Mouse (Mus musculus) G1E-ER4 (cell line): ENCODE data around the gene Rptor. TPM values are rescaled to one million over a fixed set of nuclear protein-coding genes. Genes with fewer than 3 reads are reported as not detected.

ENCODE experiments used
- GATA1 ChIP-seq: IDR thresholded peaks from one replicate; pipeline ENCODE4 v1.8.0; 2012; ENCODE audit warnings: low read length, inconsistent platforms
- polyA plus RNA-seq: library from polyadenylated mRNA; stranded (reverse); fragments of >175 nt; gene quantifications from 2 replicates; pipeline ENCODE4 v1.2.3, GENCODE M21; 2012

Rptor gene
- polyA plus RNA-seq, 1 experiment, result 69.4 TPM

DNA sequence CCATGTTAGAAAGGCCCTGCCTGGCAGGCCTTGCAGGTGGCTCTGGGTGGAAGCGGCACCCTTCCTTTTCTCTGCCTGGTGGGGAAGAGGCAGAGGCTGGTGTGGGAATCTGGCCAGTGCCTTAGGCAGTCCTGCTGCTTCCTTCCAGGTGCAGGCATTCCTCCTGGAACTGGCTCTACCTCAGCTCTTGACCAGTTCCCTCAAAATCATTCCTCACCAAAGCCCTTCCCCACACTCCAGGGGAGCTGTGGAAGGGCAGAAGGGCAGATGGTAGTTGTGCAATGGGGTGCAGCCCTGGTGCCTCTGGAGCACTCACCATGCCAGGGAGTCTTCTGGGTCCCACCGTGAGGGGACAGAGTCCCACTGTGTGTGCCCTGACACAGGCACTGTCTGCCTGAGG, 333.8 kb downstream of the Rptor start:
- no peak for TF ChIP-seq GATA1

DNA sequence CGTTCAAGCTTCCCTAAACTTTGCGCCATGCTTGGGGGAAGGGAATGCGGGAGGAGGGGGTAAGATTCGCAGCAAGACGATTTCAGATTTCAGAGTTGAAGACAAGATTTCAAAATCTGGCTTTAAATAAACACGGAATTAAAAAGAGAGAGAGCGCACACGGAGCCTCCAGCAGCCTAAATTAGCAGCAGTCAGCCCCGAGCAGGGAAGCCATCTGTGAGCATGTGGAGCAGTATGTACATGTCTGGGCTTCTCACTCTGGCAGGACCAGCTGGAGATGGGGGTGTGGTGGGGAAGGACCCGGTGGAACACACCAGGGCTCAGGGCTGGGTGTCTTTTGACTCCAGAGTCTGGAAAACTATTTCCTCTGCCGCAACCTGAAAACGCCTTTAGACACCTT, 334.5 kb downstream of the Rptor start:
- TF ChIP-seq GATA1, result no peak

DNA sequence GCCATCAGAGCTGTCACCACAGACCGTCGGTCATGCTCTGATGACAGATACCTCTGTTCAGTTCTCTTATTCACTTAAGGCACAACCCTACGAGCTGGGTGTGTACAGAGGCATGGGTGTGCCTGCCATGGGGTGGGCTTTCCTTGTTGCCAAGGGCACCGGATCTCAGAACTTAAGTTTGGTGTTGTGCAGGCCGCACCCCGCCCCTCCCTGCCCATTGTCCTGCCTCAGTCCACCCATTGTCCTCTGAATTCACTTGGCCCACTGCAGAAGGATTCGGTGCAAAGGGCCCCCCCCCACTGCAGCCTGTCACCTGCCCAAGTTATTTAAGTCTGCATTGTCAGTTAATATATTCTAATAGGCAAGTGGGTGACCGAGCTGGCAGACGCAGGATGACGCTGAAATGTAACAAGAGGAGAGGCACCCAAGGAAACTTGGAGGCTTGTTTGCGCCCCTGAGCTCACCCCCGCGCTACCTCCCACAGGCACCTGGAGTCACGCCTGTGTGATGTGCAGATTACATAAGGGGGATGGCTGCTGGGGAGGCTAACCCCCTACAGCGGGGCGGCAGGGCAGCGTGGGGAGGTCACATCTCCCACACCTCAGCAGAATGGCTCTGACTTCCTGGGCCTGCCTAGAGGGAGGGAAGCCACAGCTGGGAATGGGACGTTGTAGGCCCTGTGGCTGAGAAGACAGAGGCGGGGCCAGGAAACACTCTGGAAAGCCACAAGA, 335.2 kb downstream of the Rptor start:
- TF ChIP-seq GATA1, result no peak

DNA sequence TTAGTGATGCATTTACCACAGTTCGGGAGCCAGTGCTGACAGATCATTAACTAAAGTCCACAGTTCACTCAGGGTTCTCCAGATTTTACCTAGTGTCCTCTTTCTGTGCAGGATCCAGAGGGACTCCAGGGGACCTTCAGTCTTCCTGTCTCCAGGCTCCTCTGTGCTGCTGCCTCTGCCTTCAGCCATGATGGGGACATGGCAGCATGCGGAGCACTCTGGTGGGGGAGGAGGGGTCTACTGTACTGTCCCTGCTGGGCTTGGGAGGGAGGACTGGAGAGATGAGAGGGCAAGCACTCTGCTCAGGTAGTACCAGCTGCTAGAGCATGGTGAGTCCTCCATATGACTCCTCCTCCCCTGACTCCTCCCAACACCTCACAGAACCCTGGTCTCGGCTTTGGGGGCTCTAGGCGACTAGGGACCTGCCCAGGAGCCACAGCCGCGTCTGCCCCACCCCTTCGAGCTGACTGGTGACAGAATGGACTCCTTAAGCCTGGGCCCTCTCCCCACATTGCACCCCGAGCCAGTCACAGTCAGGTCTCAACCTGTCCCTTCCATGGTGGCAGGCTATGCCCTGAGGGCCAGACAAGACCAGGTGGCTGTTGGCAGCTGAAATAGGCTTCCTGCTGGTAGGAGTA, 336.5 kb downstream of the Rptor start:
- TF ChIP-seq GATA1, result no peak

DNA sequence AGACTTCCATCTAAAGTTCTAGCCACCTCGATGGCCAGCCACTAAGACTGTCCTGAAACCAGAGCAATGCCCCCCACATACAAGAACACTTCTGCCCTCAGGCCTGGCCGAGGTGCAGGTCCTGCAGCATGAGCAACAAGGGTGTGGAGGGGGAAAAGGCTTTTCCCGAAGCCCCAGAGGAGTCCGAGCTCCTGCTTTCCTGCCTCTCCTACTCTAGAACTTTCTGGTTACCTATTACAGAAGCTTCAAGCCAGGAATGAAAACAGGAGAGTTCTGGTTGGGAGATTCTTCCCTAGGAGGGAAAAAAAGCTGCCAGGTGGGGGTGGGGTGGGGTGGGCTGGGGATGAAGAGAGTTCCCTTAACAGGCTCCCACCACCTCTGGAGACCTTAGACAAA, 337.0 kb downstream of the Rptor start:
- no peak for TF ChIP-seq GATA1

DNA sequence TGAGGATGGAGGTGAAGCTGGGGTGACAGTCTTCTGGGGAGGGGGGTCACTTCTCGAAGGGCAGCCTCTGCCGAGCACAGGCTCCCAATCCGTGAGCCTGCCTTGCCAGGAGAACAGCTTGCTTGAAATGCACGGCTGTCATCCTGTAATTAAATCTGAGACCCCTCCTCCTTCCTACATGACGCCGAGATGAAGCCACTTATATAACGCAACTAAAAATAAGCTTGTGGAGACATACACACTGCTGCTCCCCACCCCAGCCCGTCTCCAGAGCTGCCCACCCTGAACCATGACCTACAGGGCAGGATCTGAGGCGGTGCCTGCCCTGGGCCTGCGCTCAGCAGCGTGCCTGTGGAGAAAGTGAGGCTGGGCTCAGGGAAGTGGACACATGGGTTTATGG, 337.4 kb downstream of the Rptor start:
- no peak for TF ChIP-seq GATA1

DNA sequence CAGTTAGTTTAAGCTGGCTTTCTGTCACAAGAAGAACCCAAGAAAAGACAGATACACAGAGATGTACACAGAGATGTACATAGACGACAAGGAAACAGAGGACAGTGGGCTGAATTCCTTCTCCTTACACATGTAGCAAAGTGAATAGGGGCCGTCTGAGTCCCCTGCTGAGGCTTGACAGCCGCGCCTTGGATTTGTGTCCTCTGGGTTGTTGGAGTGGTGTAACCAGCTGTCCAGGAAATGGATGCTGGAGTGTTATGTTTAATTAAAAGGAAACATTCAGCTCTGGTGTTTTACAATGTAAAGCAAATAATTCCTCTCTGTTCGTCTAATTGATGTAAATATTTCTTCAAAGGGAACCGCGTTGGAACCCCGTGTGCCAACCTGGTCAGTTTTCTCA, 339.1 kb downstream of the Rptor start:
- TF ChIP-seq GATA1, result no peak

DNA sequence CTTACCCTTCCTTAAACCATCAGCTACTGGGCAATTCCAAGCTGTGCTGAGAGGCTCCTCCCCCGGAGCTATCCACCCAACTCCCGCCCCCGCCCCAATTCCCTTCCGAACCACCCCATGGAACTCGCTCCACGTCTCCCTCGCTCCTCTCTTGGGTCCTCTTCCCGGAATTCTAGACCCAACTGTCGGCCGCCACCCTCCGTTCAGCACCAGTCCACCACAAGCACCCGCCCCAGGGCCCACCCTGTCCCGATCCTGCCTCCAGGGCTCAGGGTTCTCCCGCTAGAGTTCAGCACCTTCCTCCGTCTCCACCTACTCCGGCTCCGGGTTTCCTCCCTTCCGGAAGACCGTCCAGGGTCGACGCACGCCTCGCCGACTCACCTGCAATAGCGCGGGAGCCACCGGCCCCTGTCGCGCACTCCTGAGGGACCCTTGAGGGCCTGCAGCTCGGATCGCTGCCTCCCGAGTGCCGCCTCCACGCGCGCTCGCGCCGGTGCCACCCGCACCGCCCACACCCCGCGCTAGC, 339.6 kb downstream of the Rptor start:
- no peak for TF ChIP-seq GATA1

DNA sequence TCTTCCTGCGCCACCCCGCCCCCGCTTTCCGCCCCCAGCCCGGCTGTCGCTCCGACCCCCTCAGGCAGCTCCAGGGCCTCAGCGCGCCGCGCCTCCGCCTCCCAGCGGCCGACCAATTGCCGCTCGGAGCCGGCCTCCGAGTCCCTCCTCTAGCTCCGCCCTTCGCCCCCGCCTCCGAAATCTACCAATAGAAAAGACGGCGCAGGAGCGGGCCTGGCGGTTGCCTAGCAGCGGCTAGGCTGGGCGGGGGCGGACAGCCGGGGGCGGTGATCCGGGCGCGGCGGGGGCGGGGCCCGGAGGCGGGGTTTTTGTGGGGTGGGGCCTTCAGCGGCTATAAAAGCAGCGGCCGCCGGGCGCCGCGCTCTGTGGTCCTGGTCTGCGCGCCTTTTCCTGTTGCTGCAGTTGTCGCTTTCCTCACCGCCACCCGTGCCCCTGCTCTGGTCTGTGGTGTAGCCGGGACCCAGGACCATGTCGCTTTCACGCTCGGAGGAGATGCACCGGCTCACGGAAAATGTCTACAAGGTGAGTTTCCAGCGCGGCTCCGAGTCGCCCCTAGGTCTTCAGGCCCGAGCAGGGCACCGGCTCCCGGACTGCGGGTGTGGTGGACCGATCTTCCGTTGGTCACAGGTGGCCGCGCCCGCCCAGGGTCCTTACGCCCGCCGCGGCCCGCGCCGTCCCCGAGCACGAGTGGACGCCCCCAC, 340.2 kb downstream of the Rptor start, which contains the start of gene Baiap2:
TSS of gene Baiap2 (plus strand) at position 37 of the 701 bp plus-strand sequence.
- no peak for TF ChIP-seq GATA1

DNA sequence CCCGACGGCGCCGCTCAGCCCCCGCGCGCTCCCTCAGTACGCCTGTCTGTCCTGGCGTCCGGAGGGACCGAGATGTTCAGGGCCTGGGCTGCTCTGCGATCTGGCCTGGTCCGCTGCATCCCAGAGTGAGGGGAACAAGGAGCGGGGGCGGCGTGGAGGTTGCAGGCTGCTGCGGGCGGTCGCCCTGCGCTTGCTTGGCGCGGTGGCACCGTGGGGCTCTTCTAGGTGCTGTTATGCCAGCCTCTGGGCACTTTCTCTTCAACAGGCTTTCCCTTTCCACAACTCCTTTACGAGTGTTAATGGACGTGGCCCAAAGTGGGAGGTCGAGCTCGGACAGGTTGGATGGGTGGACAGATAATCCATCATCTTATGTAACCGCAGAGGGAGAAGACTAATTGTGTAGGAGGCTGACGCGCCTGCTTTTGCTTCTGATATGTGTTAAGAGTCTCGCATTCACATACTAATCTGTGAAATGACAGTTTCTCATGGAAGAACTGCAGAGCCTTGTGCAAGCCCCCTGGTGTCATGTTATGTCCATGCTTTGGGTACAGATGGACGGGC, 340.8 kb downstream of the Rptor start:
- TF ChIP-seq GATA1, result no peak

DNA sequence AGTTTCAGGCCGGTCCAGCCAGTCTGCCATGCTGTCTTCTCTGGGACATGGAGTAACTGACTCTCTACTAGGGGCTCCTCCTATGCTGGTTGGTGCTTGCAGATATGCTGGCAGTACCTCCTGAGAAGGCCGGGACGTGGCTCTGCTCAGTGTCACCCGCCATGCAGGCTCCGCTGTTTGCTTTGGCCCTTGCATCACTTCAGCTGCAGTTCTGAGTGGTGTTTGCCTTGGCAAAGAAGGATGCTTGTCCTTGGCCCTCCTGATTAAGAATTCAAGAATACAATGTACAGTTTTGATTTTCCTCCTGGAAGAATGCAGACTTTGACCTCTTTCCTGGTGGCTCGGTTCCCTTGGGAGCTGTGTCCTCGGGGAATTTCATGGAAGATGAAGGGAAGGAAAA, 342.6 kb downstream of the Rptor start:
- no peak for TF ChIP-seq GATA1

DNA sequence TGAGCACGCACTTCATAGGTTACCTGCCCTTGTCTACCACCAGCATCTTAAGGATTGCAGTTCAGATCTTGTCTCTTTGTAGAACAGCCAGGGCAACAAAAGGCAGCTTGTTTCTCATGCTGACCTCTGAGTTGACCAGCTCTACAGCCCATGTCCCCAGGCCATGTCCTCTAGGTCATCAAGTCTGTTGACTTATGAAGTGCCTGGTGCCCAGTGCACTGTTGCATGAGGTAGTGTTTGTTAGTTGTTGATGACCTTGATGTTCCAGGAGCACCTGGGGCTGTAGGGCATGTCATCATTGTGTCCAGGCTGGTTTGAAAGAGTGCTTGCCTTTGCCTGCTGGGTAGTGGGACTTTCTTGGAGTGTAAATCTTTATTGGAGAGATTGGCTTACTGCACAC, 344.7 kb downstream of the Rptor start:
- no peak for TF ChIP-seq GATA1

DNA sequence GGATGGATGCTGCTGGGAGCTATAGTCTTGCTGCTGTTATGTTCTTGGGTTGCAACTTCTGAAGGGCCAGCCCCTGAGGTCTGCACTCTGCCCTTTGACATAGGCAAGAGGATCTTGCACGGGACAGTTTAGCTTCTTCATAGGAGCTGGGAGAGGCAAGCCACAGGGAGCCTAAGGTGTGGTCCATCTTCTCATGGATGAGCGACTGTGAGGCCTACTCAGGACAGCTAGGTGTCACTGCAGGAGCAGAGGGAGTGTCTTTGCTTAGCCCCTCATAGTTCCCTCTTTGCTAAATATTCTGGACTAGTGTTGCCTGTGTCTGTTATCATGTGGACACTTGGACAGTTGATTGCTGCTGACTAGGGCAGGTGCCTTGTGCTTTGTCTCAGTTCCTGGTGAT, 345.2 kb downstream of the Rptor start:
- no peak for TF ChIP-seq GATA1

DNA sequence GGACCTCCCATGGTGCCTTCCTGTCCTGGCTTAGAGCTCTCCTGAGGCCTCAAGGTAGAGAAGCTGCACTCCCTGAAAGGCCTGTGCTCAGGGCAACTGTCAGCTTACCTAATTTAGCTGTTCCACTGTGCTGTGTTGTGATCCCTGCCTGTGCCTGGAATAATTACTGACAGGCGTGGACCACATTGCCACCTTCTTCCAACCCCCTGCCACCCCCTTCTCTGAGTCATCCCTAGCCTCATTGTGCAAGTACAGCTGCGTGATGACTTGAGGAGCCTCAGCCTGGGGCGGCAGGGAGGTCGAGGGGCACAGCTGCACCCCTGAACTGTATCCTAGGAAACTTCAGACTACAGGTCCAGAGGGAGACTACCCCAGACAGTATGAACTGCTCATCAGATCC, 345.6 kb downstream of the Rptor start:
- no peak for TF ChIP-seq GATA1

DNA sequence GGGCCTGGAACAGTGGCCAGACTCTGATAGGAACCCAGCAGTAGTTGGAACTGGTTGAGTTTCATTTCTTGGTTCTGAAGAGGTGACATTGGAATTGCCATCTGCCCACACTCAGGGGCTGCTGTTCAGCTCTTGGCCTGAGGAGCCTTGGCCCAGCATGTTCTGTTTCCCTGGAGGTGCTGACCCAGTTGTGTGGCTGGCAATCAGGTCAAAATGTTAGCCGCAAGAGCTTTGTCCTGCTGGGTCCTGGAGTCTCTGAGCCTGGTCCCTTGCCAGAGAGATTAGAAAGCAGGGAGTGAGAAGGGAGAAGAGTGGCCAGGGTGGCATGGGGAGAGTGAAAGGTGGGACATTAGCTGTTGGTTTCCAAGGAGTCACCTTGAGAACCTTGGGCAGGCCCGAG, 346.1 kb downstream of the Rptor start:
- TF ChIP-seq GATA1, result no peak

Other genes with a start within 250 kb of the Rptor start
- 28.8 and 33.0 TPM in 2 replicates for gene Sgsh, start 247.4 kb upstream of the Rptor start, polyA plus RNA-seq
- gene Slc26a11, start 247.3 kb upstream of the Rptor start, polyA plus RNA-seq, result 2.4 and 2.7 TPM in 2 replicates
- 2.2 and 3.0 TPM in 2 replicates for gene Rnf213, start 209.8 kb upstream of the Rptor start, polyA plus RNA-seq
- gene Endov, start 111.6 kb upstream of the Rptor start, polyA plus RNA-seq, result 18.8 and 25.0 TPM in 2 replicates
- gene Nptx1, start 55.2 kb upstream of the Rptor start, polyA plus RNA-seq, result not detected in 2 replicates